Comparison of ENCODE assay signal across 9 mouse cellular contexts in the genomic region with DNA sequence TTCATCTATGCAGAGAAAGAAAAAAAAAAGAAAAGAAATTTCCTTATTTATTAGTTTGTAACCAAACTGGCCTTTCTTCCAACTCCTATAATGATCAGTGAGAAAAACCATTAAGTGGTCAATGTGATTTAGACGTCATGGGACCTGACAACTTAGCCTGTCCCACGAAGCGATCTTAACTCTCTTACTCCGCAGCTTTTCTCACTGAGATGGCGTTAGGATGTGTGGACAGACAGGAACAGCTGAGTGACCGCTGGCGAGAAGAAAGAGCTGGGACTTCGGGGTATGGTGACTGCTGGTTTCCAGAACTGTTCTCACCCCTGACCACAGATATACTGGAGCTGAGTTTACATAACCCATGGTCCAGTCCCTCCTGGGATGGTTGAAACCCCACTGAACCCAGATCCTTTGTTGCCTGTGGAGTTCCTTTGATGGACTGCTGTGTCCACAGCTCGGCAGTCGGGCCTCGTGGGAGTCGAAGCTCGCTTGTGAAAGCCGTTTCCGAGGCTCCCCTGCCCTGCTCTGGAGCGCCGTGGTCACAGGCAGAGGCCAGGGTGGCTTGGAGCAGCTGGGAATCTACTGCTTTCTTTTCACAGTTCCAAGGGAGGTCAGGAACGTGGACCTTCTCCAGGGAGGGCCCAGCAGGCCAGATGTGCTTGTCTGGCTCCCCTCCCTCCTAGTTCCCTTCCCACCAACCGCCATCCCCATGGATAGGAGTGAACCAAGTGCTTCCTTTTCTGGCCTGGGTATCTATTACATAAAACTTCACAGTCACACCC. TPM values are rescaled to one million over a fixed set of nuclear protein-coding genes. Genes with fewer than 3 reads are reported as not detected.
A peak's percentile ranks its signal among the peaks of the same experiment; 100 is the strongest.
DNase-seq lines count a peak whose midpoint lies in the region; ATAC-seq lines count a peak whose summit lies in the region.
"Had no signal": no experiment of that assay in that cellular context is flagged by ENCODE, and none has a peak within 500 bp of the region (broad histone marks: within the 10 kb centered on the region; RNA-seq: fewer than 3 reads in every experiment).

No protein-coding gene starts in this region.

- WGBS in midbrain, embryonic 12.5 days: 68% methylated on average over 19 of the region's 19 CpGs
- 71% methylated on average over 19 of the region's 19 CpGs for WGBS in midbrain, embryonic 13.5 days
- WGBS in kidney, embryonic 16.5 days: 44% methylated on average over 19 of the region's 19 CpGs

- peak; percentile 64 to 81 for DNase-seq in gastrocnemius, adult 8-10 months (ENCODE audit: low spot score in 2 of 2)
- peak; percentile 39 for DNase-seq in ovary, postnatal 14 days (ENCODE audit: low spot score)
- DNase-seq in left cerebral cortex, adult 18-20 months (ENCODE audit: low spot score in 2 of 2): no peak
- DNase-seq in cerebellum, postnatal 36 days: no peak
- DNase-seq in right cerebral cortex, postnatal 4 days: no peak

- ATAC-seq in midbrain, embryonic 12.5 days (ENCODE audit: low FRiP score, low read depth): no peak
- no peak for ATAC-seq in midbrain, embryonic 13.5 days
- peak; percentile 59 for ATAC-seq in kidney, embryonic 16.5 days (ENCODE audit: low FRiP score, low TSS enrichment)

- peak overlapping the region; percentile 37; the same call in 1 of the 2 replicates for H3K4me2 ChIP-seq in midbrain, embryonic 12.5 days (replicated peaks)
- H3K4me2 ChIP-seq in midbrain, embryonic 13.5 days (replicated peaks): no peak overlapping the region
- H3K4me2 ChIP-seq in kidney, embryonic 16.5 days (replicated peaks; ENCODE audit: low read depth, low read length): no peak overlapping the region

- no peaks in the 10 kb centered on the region for H3K27me3 ChIP-seq in midbrain, embryonic 12.5 days
- no peaks in the 10 kb centered on the region for H3K27me3 ChIP-seq in midbrain, embryonic 13.5 days
- no peaks in the 10 kb centered on the region for H3K27me3 ChIP-seq in kidney, embryonic 16.5 days (ENCODE audit: insufficient read depth, low read length)

- H3K4me3 ChIP-seq in midbrain, embryonic 12.5 days: no peak overlapping the region
- no peak overlapping the region for H3K4me3 ChIP-seq in midbrain, embryonic 13.5 days (replicated peaks)
- no peak overlapping the region for H3K4me3 ChIP-seq in kidney, embryonic 16.5 days (ENCODE audit: low read length)

- no peaks in the 10 kb centered on the region; the same call in 1 of the 2 replicates for H3K4me1 ChIP-seq in midbrain, embryonic 12.5 days
- H3K4me1 ChIP-seq in midbrain, embryonic 13.5 days (replicated peaks): peaks cover 3% of the 10 kb centered on the region; the same call in 1 of the 2 replicates
- H3K4me1 ChIP-seq in kidney, embryonic 16.5 days (ENCODE audit: insufficient read depth, low read length): peaks cover 7% of the 10 kb centered on the region; the same call in 1 of the 2 replicates

- no peaks in the 10 kb centered on the region for H3K36me3 ChIP-seq in midbrain, embryonic 12.5 days
- no peaks in the 10 kb centered on the region for H3K36me3 ChIP-seq in midbrain, embryonic 13.5 days
- no peaks in the 10 kb centered on the region for H3K36me3 ChIP-seq in kidney, embryonic 16.5 days (ENCODE audit: insufficient read depth, low read length)

- no peak overlapping the region for H3K9ac ChIP-seq in midbrain, embryonic 12.5 days (replicated peaks)
- no peak overlapping the region for H3K9ac ChIP-seq in midbrain, embryonic 13.5 days (replicated peaks)
- H3K9ac ChIP-seq in kidney, embryonic 16.5 days (replicated peaks; ENCODE audit: low read length): no peak overlapping the region
- H3K9ac ChIP-seq: liver, embryonic 14.5 days had no signal

- 0 out of 2 replicates have a peak, but pooled peaks cover 3% of the 10 kb centered on the region for H3K9me3 ChIP-seq in midbrain, embryonic 12.5 days
- peaks cover 3% of the 10 kb centered on the region for H3K9me3 ChIP-seq in midbrain, embryonic 13.5 days
- peaks cover 6% of the 10 kb centered on the region; the same call in 1 of the 2 replicates for H3K9me3 ChIP-seq in kidney, embryonic 16.5 days (ENCODE audit: low read length)

- no peak overlapping the region for H3K27ac ChIP-seq in midbrain, embryonic 12.5 days (replicated peaks)
- H3K27ac ChIP-seq in midbrain, embryonic 13.5 days: no peak overlapping the region
- peak overlapping the region; percentile 64 for H3K27ac ChIP-seq in kidney, embryonic 16.5 days (ENCODE audit: low read length)
- H3K27ac ChIP-seq: liver, embryonic 14.5 days had no signal

RNA-seq across cellular contexts. Expression of gene Haao, which starts 25.8 kb away (rescaled TPM):
- polyA plus RNA-seq in midbrain, embryonic 12.5 days (2016; fragmentation: Nextera tagmentation; extraction: Ambion mirVana): 0.26 TPM in 1 of 2 replicates, not detected in the other
- 0.31 TPM in 1 of 2 replicates, not detected in the other for polyA plus RNA-seq in midbrain, embryonic 13.5 days (2015; fragmentation: Nextera tagmentation; extraction: Ambion mirVana)
- total RNA-seq in gastrocnemius, adult 8-10 months (2022): under 1 TPM in 1 of 4 experiments, not detected in 3; 0.40 TPM
- 2.9 and 3.4 TPM in 2 replicates for polyA plus RNA-seq in kidney, embryonic 16.5 days (2015; fragmentation: Nextera tagmentation; extraction: Ambion mirVana)
- under 1 TPM in 1 of 2 experiments, not detected in 1; 0.40 TPM for total RNA-seq in left cerebral cortex, adult 18-20 months (2021)

Comparison
In these comparisons a context has a peak if more than half of its experiments do, and no peak if none do; other contexts are left out.
1. DNase-seq: peak in gastrocnemius, adult 8-10 months (2 of 2) and ovary, postnatal 14 days (single experiment); none in left cerebral cortex, adult 18-20 months (0 of 2), cerebellum, postnatal 36 days (0 of 2) and right cerebral cortex, postnatal 4 days (single experiment).